Mouse (Mus musculus) MEL (cell line): ENCODE measurements at regions not wholly inside any gene's neighbourhood (a gene's known extent, or its start where the extent isn't known, plus 50 kb on each side); places are given as distances from the start of the nearest gene placed in this dataset.

Source experiments
- CTCF ChIP-seq, 3 experiments: IDR thresholded peaks in 2 of 3; conservative IDR thresholded peaks in 1 of 3; 2 replicates each; pipeline ENCODE4 v1.5.1; 2011 to 2012; ENCODE audit warnings: low read length in 3 of 3, low read depth in 2 of 3, mild to moderate bottlenecking in 2 of 3, improper control_type of control experiment in 1 of 3, inconsistent platforms in 1 of 3, mixed read lengths in 1 of 3, moderate library complexity in 1 of 3; ENCODE audit not compliant: control insufficient read depth in 1 of 3, insufficient read depth in 1 of 3, poor library complexity in 1 of 3, severe bottlenecking in 1 of 3
- EP300 ChIP-seq, 2 experiments: IDR thresholded peaks; 2 replicates each; pipeline ENCODE4 v1.6.1; 2011; ENCODE audit warnings: improper control_type of control experiment in 2 of 2, low read length in 2 of 2, low read depth in 1 of 2, mild to moderate bottlenecking in 1 of 2
- POLR2A ChIP-seq, 2 experiments: IDR thresholded peaks; 2 replicates each; pipeline ENCODE4 v1.6.1; 2011 to 2012; ENCODE audit warnings: low read length in 2 of 2, mild to moderate bottlenecking in 2 of 2, control low read depth in 1 of 2, improper control_type of control experiment in 1 of 2, low read depth in 1 of 2, moderate library complexity in 1 of 2; ENCODE audit not compliant: control insufficient read depth in 1 of 2, insufficient read depth in 1 of 2, poor library complexity in 1 of 2
- USF1 ChIP-seq: IDR thresholded peaks from 2 replicates; pipeline ENCODE4 v1.6.1; 2014; ENCODE audit warnings: low read depth, mild to moderate bottlenecking, inconsistent platforms, low read length, improper control_type of control experiment, moderate library complexity

DNA sequence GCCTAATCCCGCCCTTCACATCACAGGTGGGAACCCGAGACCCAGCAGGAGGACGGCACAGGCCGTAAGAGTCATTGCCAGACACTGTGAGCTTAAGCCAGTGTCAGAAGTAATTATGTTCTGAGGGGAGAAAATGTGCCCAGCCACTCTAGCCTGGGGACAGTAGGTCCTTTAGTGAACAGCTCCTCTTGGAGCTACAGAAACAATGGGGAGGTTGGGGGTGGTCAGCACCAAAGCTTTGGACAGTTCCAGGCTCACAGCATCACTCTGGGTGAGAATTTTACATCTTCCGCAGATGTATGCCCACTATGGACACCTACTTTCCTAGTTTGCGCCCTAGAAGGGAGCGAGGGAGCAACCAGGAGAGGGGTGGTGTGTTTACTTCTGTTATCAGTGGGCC, 65.7 kb upstream of the Pcbd1 start:
- no peak for TF ChIP-seq EP300 (IDR thresholded peaks at IDR 0.05; ENCODE audit: low read depth in 1 of 2, low read length in 2 of 2)
- no peak for TF ChIP-seq CTCF (IDR thresholded peaks at IDR 0.05 in 2 of 3, conservative IDR thresholded peaks at IDR 0.05 in 1 of 3; ENCODE audit: control insufficient read depth in 1 of 3, insufficient read depth in 1 of 3, low read depth in 2 of 3, low read length in 3 of 3, poor library complexity in 1 of 3, severe bottlenecking in 1 of 3)
- no peak for TF ChIP-seq USF1
- TF ChIP-seq POLR2A (IDR thresholded peaks at IDR 0.05; ENCODE audit: control insufficient read depth in 1 of 2, insufficient read depth in 1 of 2, low read depth in 1 of 2, low read length in 2 of 2, poor library complexity in 1 of 2): no peak
